In the genomic region with DNA sequence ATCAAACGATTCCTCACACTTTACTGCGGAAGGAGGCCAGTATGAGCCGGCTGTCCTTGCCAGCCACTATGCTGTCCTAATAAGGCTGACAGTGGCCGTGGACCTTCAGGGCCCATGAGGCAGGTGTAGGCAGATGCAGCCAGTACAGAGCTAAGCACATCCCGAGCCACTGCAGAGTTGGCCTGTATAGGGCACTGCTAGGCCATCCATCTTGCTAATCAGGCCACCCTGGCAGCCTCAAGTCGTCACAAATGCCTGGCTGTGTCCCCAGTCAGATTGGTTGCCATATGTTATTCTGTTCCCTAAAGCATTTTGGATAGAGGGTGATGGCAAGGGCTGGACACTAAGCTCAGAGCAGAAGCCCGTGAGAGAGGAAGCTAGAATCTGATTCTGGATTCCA, we compare ENCODE assay signal across 18 mouse cellular contexts.
DNase-seq lines count a peak whose midpoint lies in the region.
"Had no signal": no experiment of that assay in that cellular context is flagged by ENCODE, and none has a peak within 500 bp of the region (broad histone marks: within the 10 kb centered on the region; RNA-seq: fewer than 3 reads in every experiment).

No protein-coding gene starts in this region.

- DNase-seq in left cerebral cortex, postnatal 4 days = peak; percentile 54
- DNase-seq in left cerebral cortex, adult 8-10 months (ENCODE audit: low spot score in 2 of 2) = no peak
- peak; percentile 74 for DNase-seq in cerebellum, adult 11 months
- DNase-seq in cerebellum, adult 8-10 months = peak; percentile 73
- DNase-seq in cerebellum, postnatal 36 days = peak; percentile 71 to 75
- no peak for DNase-seq in left cerebral cortex, adult 18-20 months (ENCODE audit: low spot score in 2 of 2)
- DNase-seq in testis, postnatal 14 days (ENCODE audit: low spot score) = no peak
- DNase-seq: adrenal gland, adult 8-10 months; gastrocnemius, adult 2 months; heart, postnatal 36 days; kidney, adult 8-10 months; kidney, postnatal 14 days; liver, embryonic 13.5 days; lung, adult 2 months; lung, postnatal 14 days; right cerebral cortex, adult 18-20 months; thymus, adult 2 months; thymus, postnatal 4 days had no signal

- intact Hi-C loops in left cerebral cortex, postnatal 4 days (cut with DNase I) = no loop called here

Comparison
In these comparisons a context has a peak if more than half of its experiments do, and no peak if none do; other contexts are left out.
1. DNase-seq: peak in left cerebral cortex, postnatal 4 days (single experiment), cerebellum, adult 11 months (single experiment), cerebellum, adult 8-10 months (single experiment) and cerebellum, postnatal 36 days (2 of 2); none in left cerebral cortex, adult 8-10 months (0 of 2), left cerebral cortex, adult 18-20 months (0 of 2) and testis, postnatal 14 days (single experiment).